Comparison of ENCODE assay signal across 9 mouse cellular contexts in genomic region chr5:130384222-130384912, GRCm38 (mm10). TPM values are rescaled to one million over a fixed set of nuclear protein-coding genes. Genes with fewer than 3 reads are reported as not detected.
DNase-seq lines count a peak whose midpoint lies in the region; ATAC-seq lines count a peak whose summit lies in the region.
"Had no signal": no experiment of that assay in that cellular context is flagged by ENCODE, and none has a peak within 500 bp of the region (broad histone marks: within the 10 kb centered on the region; RNA-seq: fewer than 3 reads in every experiment).

TSS of gene A330070K13Rik (minus strand) at chr5:130384631.

- no peaks in the 10 kb centered on the region for H3K36me3 ChIP-seq in heart, embryonic 10.5 days
- H3K36me3 ChIP-seq in forebrain, embryonic 14.5 days (ENCODE audit: control insufficient read depth, insufficient read depth, low read length) = no peaks in the 10 kb centered on the region
- H3K36me3 ChIP-seq in limb, embryonic 15.5 days = no peaks in the 10 kb centered on the region
- H3K36me3 ChIP-seq: lung, embryonic 15.5 days had no signal

- H3K4me1 ChIP-seq in heart, embryonic 10.5 days = peaks cover 11% of the 10 kb centered on the region
- no peaks in the 10 kb centered on the region for H3K4me1 ChIP-seq in forebrain, embryonic 14.5 days (ENCODE audit: control insufficient read depth, insufficient read depth, low read length)
- H3K4me1 ChIP-seq in limb, embryonic 15.5 days = peaks cover 8% of the 10 kb centered on the region; the same call in 1 of the 2 replicates
- H3K4me1 ChIP-seq: lung, embryonic 15.5 days had no signal

- H3K27me3 ChIP-seq in heart, embryonic 10.5 days (ENCODE audit: insufficient read depth, poor library complexity, severe bottlenecking) = no peaks in the 10 kb centered on the region
- no peaks in the 10 kb centered on the region for H3K27me3 ChIP-seq in forebrain, embryonic 14.5 days (replicated peaks; ENCODE audit: control insufficient read depth, insufficient read depth, low read length)
- H3K27me3 ChIP-seq in limb, embryonic 15.5 days = no peaks in the 10 kb centered on the region; the same call in 1 of the 2 replicates
- H3K27me3 ChIP-seq: lung, embryonic 15.5 days had no signal

- no peak for ATAC-seq in forebrain, embryonic 14.5 days
- ATAC-seq in limb, embryonic 15.5 days (ENCODE audit: insufficient number of reproducible peaks, low FRiP score, low TSS enrichment, low read depth) = no peak
- ATAC-seq in inflammation-experienced regulatory T-cells, adult 6 months = no peak

- H3K27ac ChIP-seq in heart, embryonic 10.5 days = 0 out of 2 replicates have a peak within 1 kb of the TSS, but pooled peaks have one; percentile 25
- H3K27ac ChIP-seq in forebrain, embryonic 14.5 days (ENCODE audit: low read depth, low read length) = no peak within 1 kb of the TSS
- H3K27ac ChIP-seq in limb, embryonic 15.5 days = no peak within 1 kb of the TSS
- H3K27ac ChIP-seq: lung, embryonic 15.5 days had no signal

- peak within 1 kb of the TSS; percentile 43 for H3K4me3 ChIP-seq in heart, embryonic 10.5 days
- H3K4me3 ChIP-seq in forebrain, embryonic 14.5 days (ENCODE audit: low read depth, low read length) = no peak within 1 kb of the TSS
- H3K4me3 ChIP-seq in limb, embryonic 15.5 days = peak within 1 kb of the TSS; percentile 20
- H3K4me3 ChIP-seq: lung, embryonic 15.5 days had no signal

- DNase-seq in heart, embryonic 10.5 days (ENCODE audit: low spot score) = no peak
- no peak for DNase-seq in heart, adult 8-10 months (ENCODE audit: low spot score)
- DNase-seq in brain, adult 2 months (ENCODE audit: low read depth, low spot score) = peak; percentile 73
- DNase-seq in forebrain, embryonic 14.5 days (ENCODE audit: low spot score) = peak; percentile 26
- no peak for DNase-seq in spleen, adult 18-20 months
- no peak for DNase-seq in testis, postnatal 14 days (ENCODE audit: low spot score)

- H3K4me2 ChIP-seq in forebrain, embryonic 14.5 days (ENCODE audit: low read length) = peak within 1 kb of the TSS; percentile 34
- peak within 1 kb of the TSS; percentile 34 for H3K4me2 ChIP-seq in limb, embryonic 15.5 days
- H3K4me2 ChIP-seq: lung, embryonic 15.5 days had no signal

- H3K9me3 ChIP-seq in heart, embryonic 10.5 days = no peaks in the 10 kb centered on the region
- no peaks in the 10 kb centered on the region for H3K9me3 ChIP-seq in forebrain, embryonic 14.5 days (replicated peaks; ENCODE audit: control insufficient read depth, low read length)
- H3K9me3 ChIP-seq in limb, embryonic 15.5 days = no peaks in the 10 kb centered on the region
- H3K9me3 ChIP-seq: lung, embryonic 15.5 days had no signal

- WGBS in heart, embryonic 10.5 days = 7% methylated on average over 13 of the region's 13 CpGs
- WGBS in forebrain, embryonic 14.5 days = 13% methylated on average over 13 of the region's 13 CpGs
- WGBS in limb, embryonic 15.5 days = 7% methylated on average over 13 of the region's 13 CpGs

- no peak within 1 kb of the TSS for H3K9ac ChIP-seq in forebrain, embryonic 14.5 days (ENCODE audit: low read length)
- no peak within 1 kb of the TSS for H3K9ac ChIP-seq in limb, embryonic 15.5 days
- H3K9ac ChIP-seq: lung, embryonic 15.5 days had no signal

RNA-seq across cellular contexts. Expression of gene A330070K13Rik, which starts in this region (rescaled TPM):
- polyA plus RNA-seq in heart, embryonic 10.5 days (2016; fragmentation: Nextera tagmentation; extraction: Ambion mirVana) = not detected in 2 replicates
- not detected for total RNA-seq in heart, adult 8-10 months (2022)
- not detected in 2 replicates for polyA plus RNA-seq in forebrain, embryonic 14.5 days (2014; fragmentation: Nextera tagmentation; extraction: Ambion mirVana)
- polyA plus RNA-seq in limb, embryonic 15.5 days (2015; fragmentation: Nextera tagmentation; extraction: Ambion mirVana) = not detected in 2 replicates
- not detected for polyA plus RNA-seq in inflammation-experienced regulatory T-cells, adult 6 months (2017; shearing (Covaris generic))
- polyA plus RNA-seq: lung, embryonic 15.5 days had no signal

Comparison
In these comparisons a context has a peak if more than half of its experiments do, and no peak if none do; other contexts are left out.
1. Peak in DNase-seq and H3K4me2 ChIP-seq in forebrain, embryonic 14.5 days; RNA of the gene not detected or under 1 TPM.